Comparison of ENCODE assay signal across 8 mouse cellular contexts in genomic region chr12:113140616-113141411, GRCm38 (mm10). TPM values are rescaled to one million over a fixed set of nuclear protein-coding genes. Genes with fewer than 3 reads are reported as not detected.
DNase-seq lines count a peak whose midpoint lies in the region; ATAC-seq lines count a peak whose summit lies in the region.

No protein-coding gene starts in this region.

- DNase-seq in neural tube, embryonic 11.5 days (ENCODE audit: low spot score): peak; percentile 25
- DNase-seq in neural tube, embryonic 10.5 days (ENCODE audit: extremely low spot score, low spot score): no peak
- peak; percentile 59 for DNase-seq in lung, postnatal 14 days
- DNase-seq in right cerebral cortex, postnatal 25 days: no peak
- no peak for DNase-seq in frontal cortex, postnatal 36 days (ENCODE audit: low spot score in 2 of 2)

- 0 out of 2 replicates have a peak, but pooled peaks cover 6% of the 10 kb centered on the region for H3K27me3 ChIP-seq in neural tube, embryonic 11.5 days (ENCODE audit: control insufficient read depth, insufficient read depth, low read length)
- peaks cover 51% of the 10 kb centered on the region for H3K27me3 ChIP-seq in embryonic facial prominence, embryonic 13.5 days
- no peaks in the 10 kb centered on the region for H3K27me3 ChIP-seq in heart, embryonic 15.5 days
- H3K27me3 ChIP-seq in kidney, embryonic 16.5 days (ENCODE audit: insufficient read depth, low read length): no peaks in the 10 kb centered on the region

- peaks cover 26% of the 10 kb centered on the region for H3K4me1 ChIP-seq in neural tube, embryonic 11.5 days (ENCODE audit: control insufficient read depth, insufficient read depth, low read length)
- H3K4me1 ChIP-seq in embryonic facial prominence, embryonic 13.5 days: peaks cover 44% of the 10 kb centered on the region
- peaks cover 74% of the 10 kb centered on the region for H3K4me1 ChIP-seq in heart, embryonic 15.5 days (replicated peaks)
- peaks cover 59% of the 10 kb centered on the region for H3K4me1 ChIP-seq in kidney, embryonic 16.5 days (ENCODE audit: insufficient read depth, low read length)

- peak overlapping the region; percentile 63 for H3K9ac ChIP-seq in neural tube, embryonic 11.5 days (ENCODE audit: low read length)
- H3K9ac ChIP-seq in embryonic facial prominence, embryonic 13.5 days: peak overlapping the region; percentile 63
- peak overlapping the region; percentile 73 for H3K9ac ChIP-seq in heart, embryonic 15.5 days
- peak overlapping the region; percentile 78 for H3K9ac ChIP-seq in kidney, embryonic 16.5 days (replicated peaks; ENCODE audit: low read length)

- H3K27ac ChIP-seq in neural tube, embryonic 11.5 days (ENCODE audit: low read depth, low read length): peak overlapping the region; percentile 35; the same call in 1 of the 2 replicates
- no peak overlapping the region for H3K27ac ChIP-seq in embryonic facial prominence, embryonic 13.5 days
- peak overlapping the region; percentile 96 for H3K27ac ChIP-seq in heart, embryonic 15.5 days
- H3K27ac ChIP-seq in kidney, embryonic 16.5 days (ENCODE audit: low read length): peak overlapping the region; percentile 82

- H3K4me2 ChIP-seq in neural tube, embryonic 11.5 days (ENCODE audit: low read depth): peak overlapping the region; percentile 62
- peak overlapping the region; percentile 80 for H3K4me2 ChIP-seq in embryonic facial prominence, embryonic 13.5 days
- H3K4me2 ChIP-seq in heart, embryonic 15.5 days: peak overlapping the region; percentile 78
- H3K4me2 ChIP-seq in kidney, embryonic 16.5 days (replicated peaks; ENCODE audit: low read depth, low read length): peak overlapping the region; percentile 78

- H3K36me3 ChIP-seq in neural tube, embryonic 11.5 days (ENCODE audit: control insufficient read depth, insufficient read depth, low read length): peaks cover 10% of the 10 kb centered on the region
- peaks cover 31% of the 10 kb centered on the region for H3K36me3 ChIP-seq in embryonic facial prominence, embryonic 13.5 days
- H3K36me3 ChIP-seq in heart, embryonic 15.5 days: peaks cover 39% of the 10 kb centered on the region
- peaks cover 42% of the 10 kb centered on the region for H3K36me3 ChIP-seq in kidney, embryonic 16.5 days (ENCODE audit: insufficient read depth, low read length)

- peak overlapping the region; percentile 56 for H3K4me3 ChIP-seq in neural tube, embryonic 11.5 days (ENCODE audit: low read depth, low read length)
- peak overlapping the region; percentile 53 for H3K4me3 ChIP-seq in embryonic facial prominence, embryonic 13.5 days
- H3K4me3 ChIP-seq in heart, embryonic 15.5 days: peak overlapping the region; percentile 67
- H3K4me3 ChIP-seq in kidney, embryonic 16.5 days (ENCODE audit: low read length): peak overlapping the region; percentile 71

- 2% methylated on average over 48 of the region's 49 CpGs for WGBS in neural tube, embryonic 11.5 days
- 4% methylated on average over 49 of the region's 49 CpGs for WGBS in embryonic facial prominence, embryonic 13.5 days
- WGBS in heart, embryonic 15.5 days: 2% methylated on average over 49 of the region's 49 CpGs
- 2% methylated on average over 48 of the region's 49 CpGs for WGBS in kidney, embryonic 16.5 days

- H3K9me3 ChIP-seq in neural tube, embryonic 11.5 days (ENCODE audit: control insufficient read depth, low read length): no peaks in the 10 kb centered on the region
- no peaks in the 10 kb centered on the region for H3K9me3 ChIP-seq in embryonic facial prominence, embryonic 13.5 days
- H3K9me3 ChIP-seq in heart, embryonic 15.5 days (replicated peaks): no peaks in the 10 kb centered on the region
- no peaks in the 10 kb centered on the region for H3K9me3 ChIP-seq in kidney, embryonic 16.5 days (ENCODE audit: low read length)

- no peak; the same call in 1 of the 2 replicates for ATAC-seq in neural tube, embryonic 11.5 days (ENCODE audit: insufficient read depth, low FRiP score, low TSS enrichment)
- ATAC-seq in embryonic facial prominence, embryonic 13.5 days (ENCODE audit: insufficient number of reproducible peaks, insufficient read depth, low FRiP score, low TSS enrichment, low read depth): no peak
- no peak for ATAC-seq in heart, embryonic 15.5 days (replicated peaks; ENCODE audit: insufficient number of reproducible peaks, insufficient read depth, low FRiP score, low read depth)
- peak; percentile 0; the same call in 1 of the 2 replicates for ATAC-seq in kidney, embryonic 16.5 days (ENCODE audit: low FRiP score, low TSS enrichment)

RNA-seq across cellular contexts. Expression of gene Crip2, which starts 0.8 kb away (rescaled TPM):
- 198 and 211 TPM in 2 replicates for polyA plus RNA-seq in neural tube, embryonic 11.5 days (2014; fragmentation: Nextera tagmentation; extraction: Ambion mirVana)
- 63.4 and 72.3 TPM in 2 replicates for polyA plus RNA-seq in embryonic facial prominence, embryonic 13.5 days (2015; fragmentation: Nextera tagmentation; extraction: Ambion mirVana)
- polyA plus RNA-seq in heart, embryonic 15.5 days (2015; fragmentation: Nextera tagmentation; extraction: Ambion mirVana): 1,571 and 1,711 TPM in 2 replicates
- 244 and 263 TPM in 2 replicates for polyA plus RNA-seq in kidney, embryonic 16.5 days (2015; fragmentation: Nextera tagmentation; extraction: Ambion mirVana)

RNA-seq across cellular contexts. Expression of gene Crip1, which starts 5.3 kb away (rescaled TPM):
- polyA plus RNA-seq in neural tube, embryonic 11.5 days (2014; fragmentation: Nextera tagmentation; extraction: Ambion mirVana): 53.3 and 58.2 TPM in 2 replicates
- 224 and 230 TPM in 2 replicates for polyA plus RNA-seq in embryonic facial prominence, embryonic 13.5 days (2015; fragmentation: Nextera tagmentation; extraction: Ambion mirVana)
- polyA plus RNA-seq in heart, embryonic 15.5 days (2015; fragmentation: Nextera tagmentation; extraction: Ambion mirVana): 646 and 685 TPM in 2 replicates
- polyA plus RNA-seq in kidney, embryonic 16.5 days (2015; fragmentation: Nextera tagmentation; extraction: Ambion mirVana): 270 and 293 TPM in 2 replicates

RNA-seq across cellular contexts. Expression of gene Tedc1, which starts 15.4 kb away (rescaled TPM):
- 30.6 and 36.0 TPM in 2 replicates for polyA plus RNA-seq in neural tube, embryonic 11.5 days (2014; fragmentation: Nextera tagmentation; extraction: Ambion mirVana)
- polyA plus RNA-seq in embryonic facial prominence, embryonic 13.5 days (2015; fragmentation: Nextera tagmentation; extraction: Ambion mirVana): 32.0 and 33.9 TPM in 2 replicates
- polyA plus RNA-seq in heart, embryonic 15.5 days (2015; fragmentation: Nextera tagmentation; extraction: Ambion mirVana): 15.4 and 31.7 TPM in 2 replicates
- polyA plus RNA-seq in kidney, embryonic 16.5 days (2015; fragmentation: Nextera tagmentation; extraction: Ambion mirVana): 38.2 and 45.5 TPM in 2 replicates

RNA-seq across cellular contexts. Expression of gene Mta1, which starts 42.7 kb away (rescaled TPM):
- 21.5 and 21.9 TPM in 2 replicates for polyA plus RNA-seq in neural tube, embryonic 11.5 days (2014; fragmentation: Nextera tagmentation; extraction: Ambion mirVana)
- 18.5 and 18.6 TPM in 2 replicates for polyA plus RNA-seq in embryonic facial prominence, embryonic 13.5 days (2015; fragmentation: Nextera tagmentation; extraction: Ambion mirVana)
- polyA plus RNA-seq in heart, embryonic 15.5 days (2015; fragmentation: Nextera tagmentation; extraction: Ambion mirVana): 11.3 and 11.4 TPM in 2 replicates
- 15.4 and 15.9 TPM in 2 replicates for polyA plus RNA-seq in kidney, embryonic 16.5 days (2015; fragmentation: Nextera tagmentation; extraction: Ambion mirVana)

RNA-seq across cellular contexts. Expression of gene Tmem121, which starts 44.9 kb away (rescaled TPM):
- polyA plus RNA-seq in neural tube, embryonic 11.5 days (2014; fragmentation: Nextera tagmentation; extraction: Ambion mirVana): 13.2 and 13.7 TPM in 2 replicates
- polyA plus RNA-seq in embryonic facial prominence, embryonic 13.5 days (2015; fragmentation: Nextera tagmentation; extraction: Ambion mirVana): 16.6 and 18.0 TPM in 2 replicates
- polyA plus RNA-seq in heart, embryonic 15.5 days (2015; fragmentation: Nextera tagmentation; extraction: Ambion mirVana): 2.0 and 7.8 TPM in 2 replicates
- polyA plus RNA-seq in kidney, embryonic 16.5 days (2015; fragmentation: Nextera tagmentation; extraction: Ambion mirVana): 8.6 and 10.9 TPM in 2 replicates

Comparison
In these comparisons a context has a peak if more than half of its experiments do, and no peak if none do; other contexts are left out.
1. DNase-seq: peak in neural tube, embryonic 11.5 days (single experiment) and lung, postnatal 14 days (single experiment); none in neural tube, embryonic 10.5 days (single experiment), right cerebral cortex, postnatal 25 days (single experiment) and frontal cortex, postnatal 36 days (0 of 2).
2. Peak in every context shown above with its lines, with median percentiles within 50 percentile points of each other: H3K4me2 ChIP-seq, H3K4me3 ChIP-seq and H3K9ac ChIP-seq.